Mouse (Mus musculus) cerebellum, postnatal 14 days (tissue): ENCODE measurements around the gene Ndufv1.
"Not testable (repeated sequence)": the region's sequence is repeated elsewhere in the genome, so short reads cannot be mapped to it uniquely, and the experiment has no call there.

ENCODE experiments used
- DNase-seq, 2 experiments: peaks; one replicate each; pipeline ENCODE4 v3.0.0; 2021; ENCODE audit warnings: mixed read lengths in 2 of 2

Ndufv1 gene

GRCm38 (mm10) chr19:4000949-4001525, 11.6 kb downstream of the Ndufv1 start:
- DNase-seq, result peak in 1 of 2 experiments; percentile 26

- DNase-seq, result peak; percentile 95 to 96
Observed at GRCm38 (mm10) chr19:4000119-4000900, 12.3 kb downstream of the Ndufv1 start, which contains the start of the genes Nudt8 and Gm49405. Gene Nudt8, plus strand, starts transcription at chr19:4000580. Gene Gm49405, plus strand, starts transcription at chr19:4000626.

- no peak for DNase-seq
Observed at GRCm38 (mm10) chr19:3999121-3999730, 13.4 kb downstream of the Ndufv1 start.

GRCm38 (mm10) chr19:3998335-3998734, 14.3 kb downstream of the Ndufv1 start:
- DNase-seq, result no peak

GRCm38 (mm10) chr19:3997231-3997630, 15.4 kb downstream of the Ndufv1 start:
- DNase-seq, result no peak

- no peak for DNase-seq
Observed at GRCm38 (mm10) chr19:3996747-3997146, 15.9 kb downstream of the Ndufv1 start.

GRCm38 (mm10) chr19:3996106-3996505, 16.5 kb downstream of the Ndufv1 start:
- no peak for DNase-seq

- no peak for DNase-seq
Observed at GRCm38 (mm10) chr19:3995505-3995904, 17.1 kb downstream of the Ndufv1 start.

GRCm38 (mm10) chr19:3994932-3995331, 17.7 kb downstream of the Ndufv1 start:
- DNase-seq, result no peak

GRCm38 (mm10) chr19:3992416-3992815, 20.2 kb downstream of the Ndufv1 start, which contains the start of gene Tbx10:
Gene Tbx10, plus strand, starts transcription at chr19:3992752.
- no peak for DNase-seq

GRCm38 (mm10) chr19:3991966-3992365, 20.6 kb downstream of the Ndufv1 start:
- no peak for DNase-seq

- DNase-seq, result no peak
Observed at GRCm38 (mm10) chr19:3991562-3991961, 21.0 kb downstream of the Ndufv1 start.

GRCm38 (mm10) chr19:3990804-3991203, 21.8 kb downstream of the Ndufv1 start:
- DNase-seq, result no peak

GRCm38 (mm10) chr19:3988750-3989149, 23.9 kb downstream of the Ndufv1 start:
- DNase-seq, result no peak

GRCm38 (mm10) chr19:3988066-3988465, 24.5 kb downstream of the Ndufv1 start:
- DNase-seq, result no peak

- peak; percentile 37 to 43 for DNase-seq
Observed at GRCm38 (mm10) chr19:3986334-3986733, 26.3 kb downstream of the Ndufv1 start, which contains the start of gene Acy3. Gene Acy3, plus strand, starts transcription at chr19:3986570.

GRCm38 (mm10) chr19:3985261-3985681, 27.3 kb downstream of the Ndufv1 start:
- DNase-seq, result peak in 1 of 2 experiments; percentile 42

- DNase-seq, result peak in 1 of 2 experiments; percentile 32
Observed at GRCm38 (mm10) chr19:3983527-3984200, 28.9 kb downstream of the Ndufv1 start.

GRCm38 (mm10) chr19:3980917-3981316, 31.7 kb downstream of the Ndufv1 start:
- no peak for DNase-seq

GRCm38 (mm10) chr19:3980309-3980708, 32.3 kb downstream of the Ndufv1 start:
- DNase-seq, result peak; percentile 89 to 92

- DNase-seq, result no peak
Observed at GRCm38 (mm10) chr19:3975866-3976265, 36.7 kb downstream of the Ndufv1 start.

- DNase-seq, result not testable (repeated sequence)
Observed at GRCm38 (mm10) chr19:3974608-3975007, 38.0 kb downstream of the Ndufv1 start.

GRCm38 (mm10) chr19:3972229-3972628, 40.4 kb downstream of the Ndufv1 start, which contains the start of gene Aldh3b2:
Gene Aldh3b2, plus strand, starts transcription at chr19:3972328.
- DNase-seq, result no peak
